Mouse (Mus musculus): ENCODE results near the gene Slc7a10. TPM values are rescaled to one million over a fixed set of nuclear protein-coding genes. Genes with fewer than 3 reads are reported as not detected.

The Slc7a10 gene
- polyA plus RNA-seq, 1 experiment from 2014 or later = 1.7 TPM

- Histone ChIP-seq H3K36me3 (no peaks in the 10 kb centered on the region), H3K9ac (no peak overlapping the region), H3K4me2 (replicated peaks) (no peak overlapping the region), H3K9me3 (no peaks in the 10 kb centered on the region), H3K4me3 (no peak overlapping the region), H3K27me3 (no peaks in the 10 kb centered on the region), H3K27ac (no peak overlapping the region), H3K4me1 (no peaks in the 10 kb centered on the region)
- 78% methylated on average over 12 of the region's 12 CpGs for whole genome bisulfite sequencing
- ATAC-seq (ENCODE audit: insufficient number of reproducible peaks, insufficient read depth, low FRiP score, low TSS enrichment) = no peak
Measured at GRCm38 (mm10) chr7:35154449-35154848, 31.7 kb upstream of the Slc7a10 start.

- no peaks in the 10 kb centered on the region for H3K9me3 ChIP-seq
Measured at GRCm38 (mm10) chr7:35156561-35157477, 29.4 kb upstream of the Slc7a10 start.

DNA sequence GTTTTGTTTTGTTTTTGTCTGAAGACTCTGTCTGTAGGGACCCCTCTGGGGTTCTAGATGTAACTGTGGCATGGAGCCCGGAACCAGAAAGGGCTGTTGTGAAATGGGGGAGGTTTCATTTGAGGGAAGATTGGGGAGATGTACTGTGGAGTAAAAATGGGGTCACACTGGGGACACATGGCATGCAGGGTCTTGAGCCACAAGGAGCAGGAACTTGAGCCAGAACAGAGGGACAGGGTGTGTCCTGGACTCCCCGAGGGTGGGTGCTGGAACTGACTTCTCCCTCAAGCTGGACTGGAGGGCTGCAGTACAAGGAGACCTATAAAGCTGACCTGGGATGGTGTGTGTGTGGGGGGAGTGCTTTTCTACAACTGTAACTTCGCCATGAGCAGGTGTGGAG lies 28.7 kb upstream of the Slc7a10 start:
- H3K4me1 ChIP-seq = no peaks in the 10 kb centered on the region
- no peak overlapping the region for H3K27ac ChIP-seq
- no peak overlapping the region for H3K9ac ChIP-seq
- WGBS = 74% methylated on average over 3 of the region's 3 CpGs
- no peak overlapping the region for H3K4me3 ChIP-seq
- ATAC-seq (ENCODE audit: insufficient number of reproducible peaks, insufficient read depth, low FRiP score, low TSS enrichment) = no peak
- H3K27me3 ChIP-seq = no peaks in the 10 kb centered on the region
- no peak overlapping the region for H3K4me2 ChIP-seq (replicated peaks)
- H3K36me3 ChIP-seq = no peaks in the 10 kb centered on the region
- H3K9me3 ChIP-seq = no peaks in the 10 kb centered on the region

More at GRCm38 (mm10) chr7:35156561-35157477, 29.4 kb upstream of the Slc7a10 start:
- Histone ChIP-seq H3K36me3 (no peaks in the 10 kb centered on the region), H3K4me1 (no peaks in the 10 kb centered on the region), H3K27ac (no peak overlapping the region), H3K4me3 (no peak overlapping the region), H3K9ac (no peak overlapping the region), H3K4me2 (replicated peaks) (no peak overlapping the region), H3K27me3 (no peaks in the 10 kb centered on the region)
- 67% methylated on average over 16 of the region's 16 CpGs for WGBS
- no peak for ATAC-seq (ENCODE audit: insufficient number of reproducible peaks, insufficient read depth, low FRiP score, low TSS enrichment)

DNA sequence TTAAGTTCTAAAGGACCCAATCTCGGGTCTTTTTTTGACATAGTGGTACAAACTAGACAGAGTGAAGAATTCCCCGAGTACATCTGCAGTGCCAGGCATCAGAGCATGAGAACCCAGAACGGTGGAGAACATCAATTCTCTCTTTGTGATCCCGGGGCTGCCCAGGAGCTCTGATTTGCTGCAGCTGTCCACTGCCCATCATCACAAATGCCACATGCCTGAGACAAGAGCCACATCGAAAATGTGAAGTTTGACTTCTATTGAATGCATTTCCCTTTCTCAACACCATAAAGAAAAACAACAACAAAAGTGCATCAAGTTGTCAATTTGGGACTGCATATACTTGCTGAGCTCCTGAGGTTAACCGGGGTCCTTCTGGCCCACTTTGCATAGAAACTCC lies 23.7 kb upstream of the Slc7a10 start:
- Histone ChIP-seq H3K36me3 (no peaks in the 10 kb centered on the region), H3K27me3 (no peaks in the 10 kb centered on the region), H3K9me3 (no peaks in the 10 kb centered on the region), H3K4me2 (replicated peaks) (no peak overlapping the region), H3K9ac (no peak overlapping the region), H3K4me1 (no peaks in the 10 kb centered on the region), H3K27ac (no peak overlapping the region), H3K4me3 (no peak overlapping the region)
- WGBS = 76% methylated on average over 6 of the region's 6 CpGs
- ATAC-seq (ENCODE audit: insufficient number of reproducible peaks, insufficient read depth, low FRiP score, low TSS enrichment) = no peak

DNA sequence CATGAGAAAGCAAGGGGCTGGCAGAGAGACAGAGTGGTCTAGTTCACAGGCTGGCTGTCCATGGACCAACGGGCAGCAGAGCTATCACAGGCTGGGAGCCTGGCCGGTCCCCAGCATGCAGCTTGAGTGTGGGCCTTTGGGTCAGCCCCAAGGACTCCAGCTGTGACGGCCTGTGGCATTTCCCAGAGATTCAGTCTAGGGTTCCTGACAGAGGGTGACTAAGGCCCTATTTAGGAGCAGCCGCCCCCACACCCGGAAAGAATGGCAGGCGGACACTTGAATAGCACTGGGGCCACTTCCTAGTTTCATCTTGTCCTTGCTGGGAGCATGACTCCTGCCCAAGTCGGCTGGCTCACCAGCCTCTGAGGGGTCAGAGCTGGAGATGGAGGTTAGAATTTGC lies 22.6 kb upstream of the Slc7a10 start:
- Histone ChIP-seq H3K27me3 (0 out of 2 replicates have a peak, but pooled peaks cover 3% of the 10 kb centered on the region), H3K4me1 (no peaks in the 10 kb centered on the region), H3K4me2 (replicated peaks) (no peak overlapping the region), H3K27ac (no peak overlapping the region), H3K9ac (no peak overlapping the region), H3K4me3 (no peak overlapping the region), H3K36me3 (no peaks in the 10 kb centered on the region), H3K9me3 (no peaks in the 10 kb centered on the region)
- WGBS = 76% methylated on average over 7 of the region's 7 CpGs
- no peak for ATAC-seq (ENCODE audit: insufficient number of reproducible peaks, insufficient read depth, low FRiP score, low TSS enrichment)

DNA sequence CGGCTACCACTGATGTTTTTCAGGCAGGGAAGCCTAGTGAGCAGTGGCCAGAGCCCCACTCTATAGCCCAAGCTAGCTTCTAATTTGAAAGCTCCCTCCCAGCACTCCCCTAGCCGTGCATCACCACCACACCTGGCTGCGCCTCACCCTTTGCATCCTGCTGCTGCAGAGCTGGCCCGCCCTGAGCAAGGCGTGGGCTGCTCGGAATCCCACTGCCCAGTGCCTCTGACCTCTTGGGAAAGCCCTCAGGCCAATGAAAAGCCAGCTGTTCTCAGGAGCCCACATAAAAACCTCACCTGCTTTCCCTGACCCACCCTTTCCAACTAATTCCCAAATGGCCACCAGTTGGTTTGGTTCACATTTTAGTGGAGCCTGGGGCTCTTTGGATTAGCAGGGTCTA lies 22.1 kb upstream of the Slc7a10 start:
- Histone ChIP-seq H3K4me2 (replicated peaks) (no peak overlapping the region), H3K4me3 (no peak overlapping the region), H3K9me3 (no peaks in the 10 kb centered on the region), H3K27me3 (0 out of 2 replicates have a peak, but pooled peaks cover 3% of the 10 kb centered on the region), H3K4me1 (no peaks in the 10 kb centered on the region), H3K9ac (no peak overlapping the region), H3K27ac (no peak overlapping the region), H3K36me3 (no peaks in the 10 kb centered on the region)
- 70% methylated on average over 6 of the region's 6 CpGs for WGBS
- no peak for ATAC-seq (ENCODE audit: insufficient number of reproducible peaks, insufficient read depth, low FRiP score, low TSS enrichment)

- no peak overlapping the region for H3K9ac ChIP-seq
- WGBS = 82% methylated on average over 5 of the region's 5 CpGs
- ATAC-seq (ENCODE audit: insufficient number of reproducible peaks, insufficient read depth, low FRiP score, low TSS enrichment) = no peak
- no peak overlapping the region for H3K27ac ChIP-seq
- 0 out of 2 replicates have a peak, but pooled peaks cover 7% of the 10 kb centered on the region for H3K27me3 ChIP-seq
- no peak overlapping the region for H3K4me3 ChIP-seq
- H3K36me3 ChIP-seq = no peaks in the 10 kb centered on the region
- H3K4me1 ChIP-seq = 0 out of 2 replicates have a peak, but pooled peaks cover under 1% of the 10 kb centered on the region
- H3K9me3 ChIP-seq = no peaks in the 10 kb centered on the region
- no peak overlapping the region for H3K4me2 ChIP-seq (replicated peaks)
Measured at GRCm38 (mm10) chr7:35166988-35167387, 19.2 kb upstream of the Slc7a10 start.

DNA sequence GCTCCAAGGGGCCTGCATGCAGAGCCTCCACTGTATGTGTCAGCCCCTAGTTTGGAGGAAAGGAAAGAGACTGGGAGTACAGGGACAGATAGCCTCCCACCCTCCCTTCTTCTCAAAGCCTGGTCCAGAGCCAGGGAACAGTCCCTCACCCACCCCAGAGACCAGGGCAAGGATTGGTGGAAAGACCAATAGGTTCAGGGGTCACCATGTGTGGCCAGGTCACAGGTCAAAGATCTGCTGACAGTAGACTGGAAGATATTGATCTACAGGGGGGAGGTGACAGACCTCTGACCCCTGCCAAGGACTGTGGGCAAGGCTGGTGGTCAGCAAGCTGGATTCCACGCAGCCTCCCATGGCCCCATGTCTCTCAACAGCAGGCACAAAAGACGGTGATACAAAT lies 18.3 kb upstream of the Slc7a10 start:
- no peak overlapping the region for H3K9ac ChIP-seq
- ATAC-seq (ENCODE audit: insufficient number of reproducible peaks, insufficient read depth, low FRiP score, low TSS enrichment) = no peak
- no peaks in the 10 kb centered on the region for H3K36me3 ChIP-seq
- H3K4me2 ChIP-seq (replicated peaks) = no peak overlapping the region
- 0 out of 2 replicates have a peak, but pooled peaks cover 4% of the 10 kb centered on the region for H3K4me1 ChIP-seq
- no peak overlapping the region for H3K27ac ChIP-seq
- no peak overlapping the region for H3K4me3 ChIP-seq
- WGBS = 22% methylated on average over 2 of the region's 2 CpGs
- H3K9me3 ChIP-seq = no peaks in the 10 kb centered on the region
- peaks cover 14% of the 10 kb centered on the region; the same call in 1 of the 2 replicates for H3K27me3 ChIP-seq

DNA sequence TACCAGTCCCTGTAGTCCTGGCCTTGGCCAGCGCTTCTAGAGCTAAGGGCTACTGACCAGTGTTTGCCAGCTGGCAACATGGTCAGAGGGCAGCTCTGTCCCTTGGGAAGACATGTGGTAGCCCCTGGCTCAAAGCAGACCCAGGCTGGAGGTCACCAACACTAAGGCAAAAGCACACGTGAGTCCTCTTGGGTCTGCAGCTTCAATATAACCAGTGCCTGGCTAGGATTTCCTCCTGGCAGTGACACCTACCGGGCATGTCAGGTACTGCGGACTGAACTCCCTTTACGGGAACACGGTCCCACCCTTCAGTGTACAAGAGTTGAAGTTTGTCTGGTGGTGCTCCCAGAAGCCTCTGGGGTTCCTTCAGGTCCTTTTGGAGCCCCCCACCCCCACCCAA lies 16.8 kb upstream of the Slc7a10 start:
- WGBS = 15% methylated on average over 6 of the region's 6 CpGs
- H3K4me1 ChIP-seq = 0 out of 2 replicates have a peak, but pooled peaks cover 4% of the 10 kb centered on the region
- H3K4me3 ChIP-seq = no peak overlapping the region
- no peak overlapping the region for H3K9ac ChIP-seq
- H3K36me3 ChIP-seq = no peaks in the 10 kb centered on the region
- peaks cover 23% of the 10 kb centered on the region for H3K27me3 ChIP-seq
- no peaks in the 10 kb centered on the region for H3K9me3 ChIP-seq
- H3K4me2 ChIP-seq (replicated peaks) = no peak overlapping the region
- no peak for ATAC-seq (ENCODE audit: insufficient number of reproducible peaks, insufficient read depth, low FRiP score, low TSS enrichment)
- no peak overlapping the region for H3K27ac ChIP-seq

- H3K27ac ChIP-seq = no peak overlapping the region
- under 1% methylated on average over 16 of the region's 16 CpGs for WGBS
- H3K4me3 ChIP-seq = no peak overlapping the region
- H3K4me2 ChIP-seq (replicated peaks) = peak overlapping the region; percentile 44
- peaks cover 23% of the 10 kb centered on the region for H3K27me3 ChIP-seq
- H3K4me1 ChIP-seq = 0 out of 2 replicates have a peak, but pooled peaks cover 4% of the 10 kb centered on the region
- no peaks in the 10 kb centered on the region for H3K36me3 ChIP-seq
- no peaks in the 10 kb centered on the region for H3K9me3 ChIP-seq
- peak; percentile 44 for ATAC-seq (ENCODE audit: insufficient number of reproducible peaks, insufficient read depth, low FRiP score, low TSS enrichment)
- peak overlapping the region; percentile 16; the same call in 1 of the 2 replicates for H3K9ac ChIP-seq
Measured at GRCm38 (mm10) chr7:35171867-35172382, 14.3 kb upstream of the Slc7a10 start.

DNA sequence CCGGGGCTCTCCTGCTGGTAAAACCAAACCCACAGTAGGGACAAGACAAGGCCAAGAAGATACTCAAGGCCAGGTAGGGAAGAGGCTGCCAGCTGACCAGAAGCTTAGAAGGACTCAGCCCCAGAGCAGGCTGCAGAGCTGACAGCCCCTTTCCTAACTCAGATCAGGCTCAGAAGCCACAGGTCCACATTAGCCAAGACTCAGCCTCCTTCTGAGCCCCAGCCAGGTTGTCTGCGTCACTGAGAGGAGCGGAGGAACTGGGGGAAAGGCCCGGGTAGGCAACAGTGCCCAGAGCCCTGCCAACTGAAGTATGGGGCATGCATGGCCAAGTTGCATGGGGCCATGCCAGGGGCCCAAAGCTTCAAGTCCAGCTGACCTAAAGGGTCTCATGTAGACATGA lies 13.7 kb upstream of the Slc7a10 start:
- no peak overlapping the region for H3K27ac ChIP-seq
- H3K4me2 ChIP-seq (replicated peaks) = peak overlapping the region; percentile 44
- ATAC-seq (ENCODE audit: insufficient number of reproducible peaks, insufficient read depth, low FRiP score, low TSS enrichment) = no peak
- no peaks in the 10 kb centered on the region for H3K9me3 ChIP-seq
- no peak overlapping the region for H3K9ac ChIP-seq
- H3K4me1 ChIP-seq = 0 out of 2 replicates have a peak, but pooled peaks cover 4% of the 10 kb centered on the region
- 68% methylated on average over 4 of the region's 4 CpGs for WGBS
- no peaks in the 10 kb centered on the region for H3K36me3 ChIP-seq
- peaks cover 23% of the 10 kb centered on the region for H3K27me3 ChIP-seq
- no peak overlapping the region for H3K4me3 ChIP-seq

DNA sequence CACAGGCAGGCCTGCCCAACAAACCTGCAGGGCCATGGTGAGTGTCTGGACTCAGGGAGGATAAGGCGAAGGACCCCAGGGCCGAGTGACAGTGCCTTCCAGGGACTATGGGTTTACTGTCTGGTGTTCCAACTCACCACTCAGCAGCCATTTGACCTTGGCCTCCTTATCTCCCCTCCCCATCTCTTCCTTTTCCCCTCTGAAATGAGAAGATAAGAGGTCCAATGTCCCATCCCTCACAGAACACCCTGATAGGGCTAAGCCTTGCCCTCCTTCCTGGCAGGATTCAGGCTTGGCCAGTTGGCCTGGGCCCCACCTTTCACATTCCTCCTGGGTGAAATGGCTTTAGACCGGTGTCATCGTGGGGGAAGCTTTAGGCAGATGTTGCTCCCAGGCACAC lies 10.7 kb upstream of the Slc7a10 start:
- ATAC-seq (ENCODE audit: insufficient number of reproducible peaks, insufficient read depth, low FRiP score, low TSS enrichment) = no peak
- 0 out of 2 replicates have a peak, but pooled peaks cover 4% of the 10 kb centered on the region for H3K4me1 ChIP-seq
- no peak overlapping the region for H3K27ac ChIP-seq
- H3K9me3 ChIP-seq = no peaks in the 10 kb centered on the region
- no peak overlapping the region for H3K9ac ChIP-seq
- peaks cover 15% of the 10 kb centered on the region for H3K27me3 ChIP-seq
- WGBS = 79% methylated on average over 4 of the region's 4 CpGs
- no peak overlapping the region for H3K4me3 ChIP-seq
- H3K4me2 ChIP-seq (replicated peaks) = no peak overlapping the region
- no peaks in the 10 kb centered on the region for H3K36me3 ChIP-seq

Data from embryonic facial prominence, embryonic 12.5 days (tissue).